Mouse (Mus musculus): ENCODE data around the gene Tns3. TPM values are rescaled to one million over a fixed set of nuclear protein-coding genes. Genes with fewer than 3 reads are reported as not detected.

The Tns3 gene
- total and polyA plus RNA-seq, 3 experiments: not detected

GRCm38 (mm10) chr11:8595642-8596041, 68.7 kb downstream of the Tns3 start:
- Histone ChIP-seq H3K79me2 (ENCODE audit: control insufficient read depth, insufficient read depth, low read length, poor library complexity) (no peaks in the 10 kb centered on the region), H3K9ac (ENCODE audit: control insufficient read depth, low read depth, low read length, poor library complexity, severe bottlenecking) (no peak overlapping the region), H3K4me3 (ENCODE audit: control insufficient read depth in 1 of 2, insufficient read depth in 1 of 2, low read depth in 2 of 2, low read length in 2 of 2) (no peak overlapping the region), H3K4me1 (ENCODE audit: control insufficient read depth in 1 of 2, insufficient read depth in 2 of 2, low read length in 2 of 2) (no peaks in the 10 kb centered on the region), H3K27ac (ENCODE audit: control insufficient read depth, low read depth, low read length) (no peak overlapping the region), H3K27me3 (ENCODE audit: control insufficient read depth in 1 of 2, insufficient read depth in 2 of 2, low read length in 2 of 2) (no peaks in the 10 kb centered on the region), H3K36me3 (ENCODE audit: control insufficient read depth in 1 of 2, insufficient read depth in 2 of 2, low read length in 2 of 2) (no peaks in the 10 kb centered on the region), H3K9me3 (replicated peaks; ENCODE audit: insufficient read depth, low read length) (no peaks in the 10 kb centered on the region)
- no peak for DNase-seq (ENCODE audit: low read depth, low spot score)
- no peak for TF ChIP-seq TAL1 (IDR thresholded peaks at IDR 0.05; ENCODE audit: low read length)
- no peak for TF ChIP-seq MAFK (IDR thresholded peaks at IDR 0.05; ENCODE audit: borderline replicate concordance, low read depth, low read length)
- TF ChIP-seq ZNF384 (IDR thresholded peaks at IDR 0.05; ENCODE audit: low read depth, low read length): no peak
- no peak for TF ChIP-seq ZMIZ1 (IDR thresholded peaks at IDR 0.05; ENCODE audit: low read depth, low read length)

- TF ChIP-seq ELF1 (IDR thresholded peaks at IDR 0.05; ENCODE audit: low read depth, low read length) (no peak), POLR2AphosphoS2 (IDR thresholded peaks at IDR 0.05; ENCODE audit: low read length) (no peak), SMC3 (IDR thresholded peaks at IDR 0.05; ENCODE audit: low read depth, low read length) (no peak), SIN3A (IDR thresholded peaks at IDR 0.05; ENCODE audit: low read length) (no peak), POLR2AphosphoS5 (IDR thresholded peaks at IDR 0.05; ENCODE audit: borderline replicate concordance, low read depth, low read length) (no peak), NRF1 (IDR thresholded peaks at IDR 0.05; ENCODE audit: insufficient read depth, low read depth, low read length, poor library complexity, severe bottlenecking) (no peak), ETS1 (IDR thresholded peaks at IDR 0.05; ENCODE audit: low read depth, low read length) (no peak), MAFK (IDR thresholded peaks at IDR 0.05; ENCODE audit: borderline replicate concordance, low read depth, low read length) (no peak), NELFE (IDR thresholded peaks at IDR 0.05; ENCODE audit: low read depth, low read length) (no peak), USF2 (IDR thresholded peaks at IDR 0.05; ENCODE audit: borderline replicate concordance in 1 of 2, insufficient read depth in 1 of 2, low read depth in 1 of 2, low read length in 2 of 2) (no peak), MYC (IDR thresholded peaks at IDR 0.05; ENCODE audit: low read depth, low read length) (no peak), BHLHE40 (IDR thresholded peaks at IDR 0.05; ENCODE audit: borderline replicate concordance, low read depth, low read length) (no peak), MEF2A (IDR thresholded peaks at IDR 0.05; ENCODE audit: extremely low read depth, insufficient replicate concordance, low read depth, low read length, poor library complexity, severe bottlenecking) (no peak), ZNF384 (IDR thresholded peaks at IDR 0.05; ENCODE audit: low read depth, low read length) (no peak)
- H3K27me3 ChIP-seq (ENCODE audit: control insufficient read depth in 1 of 2, insufficient read depth in 2 of 2, low read length in 2 of 2): no peaks in the 10 kb centered on the region
- no peak overlapping the region for H3K4me3 ChIP-seq (ENCODE audit: control insufficient read depth in 1 of 2, insufficient read depth in 1 of 2, low read depth in 2 of 2, low read length in 2 of 2)
- no peaks in the 10 kb centered on the region for H3K9me3 ChIP-seq (replicated peaks; ENCODE audit: insufficient read depth, low read length)
- H3K79me2 ChIP-seq (ENCODE audit: control insufficient read depth, insufficient read depth, low read length, poor library complexity): no peaks in the 10 kb centered on the region
- H3K27ac ChIP-seq (ENCODE audit: control insufficient read depth, low read depth, low read length): no peak overlapping the region
- DNase-seq (ENCODE audit: low read depth, low spot score): no peak
- no peak overlapping the region for H3K9ac ChIP-seq (ENCODE audit: control insufficient read depth, low read depth, low read length, poor library complexity, severe bottlenecking)
- no peaks in the 10 kb centered on the region for H3K36me3 ChIP-seq (ENCODE audit: control insufficient read depth in 1 of 2, insufficient read depth in 2 of 2, low read length in 2 of 2)
- H3K4me1 ChIP-seq (ENCODE audit: control insufficient read depth in 1 of 2, insufficient read depth in 2 of 2, low read length in 2 of 2): no peaks in the 10 kb centered on the region
Observed at GRCm38 (mm10) chr11:8593172-8593571, 71.2 kb downstream of the Tns3 start.

All from MEL (cell line).